Mouse (Mus musculus) small intestine, adult 2 months (tissue): ENCODE measurements around the gene Srebf1.

ENCODE experiments used
- CTCF ChIP-seq: fragments of 200-500 bp; IDR thresholded peaks from 2 replicates; pipeline ENCODE4 v1.5.1; 2012; ENCODE audit warnings: low read depth, mild to moderate bottlenecking, control low read depth, inconsistent platforms, low read length, moderate library complexity, mixed read lengths; ENCODE audit not compliant: insufficient replicate concordance, insufficient read length; ENCODE audit errors: extremely low read depth
- POLR2A ChIP-seq: fragments of 200-500 bp; IDR thresholded peaks from 2 replicates; pipeline ENCODE4 v1.6.1; 2012; ENCODE audit warnings: low read depth, mild to moderate bottlenecking, control low read depth, inconsistent platforms, low read length, moderate library complexity

GRCm38 (mm10) chr11:60268563-60268962 lies 46.2 kb upstream of the Srebf1 start:
- no peak for TF ChIP-seq CTCF
- TF ChIP-seq POLR2A = no peak
